11 mouse cellular contexts compared by ENCODE assay signal in the genomic region with DNA sequence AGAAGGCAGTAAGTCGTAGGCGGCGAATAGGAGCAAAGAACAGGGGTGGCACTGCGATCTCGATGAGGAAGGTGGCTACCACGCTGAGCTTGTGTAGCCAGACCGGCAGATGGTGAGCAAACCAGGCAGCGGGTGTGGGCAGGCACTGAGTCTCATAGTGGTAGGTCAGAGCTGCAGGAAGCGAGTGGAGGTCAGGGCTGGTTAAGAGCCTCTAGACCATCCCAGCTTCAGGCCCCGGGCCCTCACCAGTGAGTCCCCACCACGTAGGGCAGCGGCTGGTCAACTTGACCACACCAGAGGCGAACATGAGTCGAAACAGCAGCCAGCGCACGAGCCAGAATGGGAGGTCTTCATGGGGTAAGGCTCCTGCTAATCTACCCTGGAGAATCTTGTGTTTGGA. TPM values are rescaled to one million over a fixed set of nuclear protein-coding genes. Genes with fewer than 3 reads are reported as not detected.
DNase-seq lines count a peak whose midpoint lies in the region; ATAC-seq and TF ChIP-seq lines count a peak whose summit lies in the region.
"Had no signal": no experiment of that assay in that cellular context is flagged by ENCODE, and none has a peak within 500 bp of the region (broad histone marks: within the 10 kb centered on the region; RNA-seq: fewer than 3 reads in every experiment).

No protein-coding gene starts in this region.

- H3K4me2 ChIP-seq in hindbrain, embryonic 13.5 days, result 0 out of 2 replicates have a peak overlapping the region, but pooled peaks have one; percentile 61
- no peak overlapping the region; the same call in 1 of the 2 replicates for H3K4me2 ChIP-seq in hindbrain, embryonic 16.5 days (ENCODE audit: low read length)
- peak overlapping the region; percentile 76; the same call in 1 of the 2 replicates for H3K4me2 ChIP-seq in stomach, embryonic 15.5 days
- no peak overlapping the region for H3K4me2 ChIP-seq in stomach, postnatal 0 days (replicated peaks; ENCODE audit: low read depth)

- H3K4me3 ChIP-seq in hindbrain, embryonic 13.5 days, result 0 out of 2 replicates have a peak overlapping the region, but pooled peaks have one; percentile 67
- no peak overlapping the region for H3K4me3 ChIP-seq in hindbrain, embryonic 16.5 days (ENCODE audit: low read length)
- H3K4me3 ChIP-seq in stomach, embryonic 15.5 days (replicated peaks), result no peak overlapping the region
- no peak overlapping the region for H3K4me3 ChIP-seq in stomach, postnatal 0 days (ENCODE audit: low read depth, low read length)

- H3K27ac ChIP-seq in hindbrain, embryonic 13.5 days, result no peak overlapping the region
- H3K27ac ChIP-seq in hindbrain, embryonic 16.5 days (ENCODE audit: low read depth, low read length), result no peak overlapping the region
- H3K27ac ChIP-seq in stomach, embryonic 15.5 days, result no peak overlapping the region
- H3K27ac ChIP-seq in stomach, postnatal 0 days (replicated peaks), result no peak overlapping the region

- 0 out of 2 replicates have a peak overlapping the region, but pooled peaks have one; percentile 83 for H3K9ac ChIP-seq in hindbrain, embryonic 13.5 days
- no peak overlapping the region for H3K9ac ChIP-seq in hindbrain, embryonic 16.5 days (ENCODE audit: low read depth, low read length)
- no peak overlapping the region for H3K9ac ChIP-seq in stomach, embryonic 15.5 days
- no peak overlapping the region for H3K9ac ChIP-seq in stomach, postnatal 0 days (ENCODE audit: low read length)

- no peak for TF ChIP-seq CTCF in stomach, postnatal 0 days (IDR thresholded peaks at IDR 0.05; ENCODE audit: low read depth)

- H3K36me3 ChIP-seq in hindbrain, embryonic 13.5 days, result peaks cover 41% of the 10 kb centered on the region
- H3K36me3 ChIP-seq in hindbrain, embryonic 16.5 days (ENCODE audit: control insufficient read depth, insufficient read depth, low read length), result peaks cover 25% of the 10 kb centered on the region
- peaks cover 33% of the 10 kb centered on the region for H3K36me3 ChIP-seq in stomach, embryonic 15.5 days
- peaks cover 19% of the 10 kb centered on the region for H3K36me3 ChIP-seq in stomach, postnatal 0 days (ENCODE audit: control insufficient read depth, insufficient read depth, low read length)

- DNase-seq in cerebellum, adult 9-10 months, result peak; percentile 44
- DNase-seq in cerebellum, adult 8-10 months, result no peak
- no peak for DNase-seq in stomach, postnatal 0 days (ENCODE audit: low spot score)
- DNase-seq in right cerebral cortex, adult 18-20 months, result no peak
- DNase-seq: kidney, adult 18-20 months had no signal

- no peak for TF ChIP-seq EP300 in stomach, postnatal 0 days (optimal IDR thresholded peaks at IDR 0.05)

- ATAC-seq in hindbrain, embryonic 13.5 days (ENCODE audit: low FRiP score), result no peak
- no peak for ATAC-seq in hindbrain, embryonic 16.5 days
- no peak for ATAC-seq in stomach, embryonic 15.5 days (ENCODE audit: insufficient read depth, low FRiP score, low read depth)
- ATAC-seq in stomach, postnatal 0 days (ENCODE audit: low FRiP score, low TSS enrichment), result no peak
- no peak for ATAC-seq in granulocyte monocyte progenitor cell, adult 5-6 weeks (replicated peaks; ENCODE audit: poor library complexity, severe bottlenecking)

- no peaks in the 10 kb centered on the region for H3K9me3 ChIP-seq in hindbrain, embryonic 13.5 days
- H3K9me3 ChIP-seq in hindbrain, embryonic 16.5 days (ENCODE audit: control insufficient read depth, low read length), result no peaks in the 10 kb centered on the region
- no peaks in the 10 kb centered on the region for H3K9me3 ChIP-seq in stomach, embryonic 15.5 days
- H3K9me3 ChIP-seq in stomach, postnatal 0 days (ENCODE audit: control insufficient read depth, low read length), result no peaks in the 10 kb centered on the region

- H3K27me3 ChIP-seq in hindbrain, embryonic 13.5 days, result no peaks in the 10 kb centered on the region
- no peaks in the 10 kb centered on the region for H3K27me3 ChIP-seq in hindbrain, embryonic 16.5 days (replicated peaks; ENCODE audit: control insufficient read depth, insufficient read depth, low read length)
- H3K27me3 ChIP-seq in stomach, embryonic 15.5 days (replicated peaks), result no peaks in the 10 kb centered on the region
- no peaks in the 10 kb centered on the region for H3K27me3 ChIP-seq in stomach, postnatal 0 days (ENCODE audit: control insufficient read depth, insufficient read depth, low read length)

- H3K4me1 ChIP-seq in hindbrain, embryonic 13.5 days (replicated peaks), result peaks cover 38% of the 10 kb centered on the region
- H3K4me1 ChIP-seq in hindbrain, embryonic 16.5 days (ENCODE audit: control insufficient read depth, insufficient read depth, low read depth, low read length), result peaks cover 30% of the 10 kb centered on the region
- H3K4me1 ChIP-seq in stomach, embryonic 15.5 days, result peaks cover 24% of the 10 kb centered on the region
- peaks cover 2% of the 10 kb centered on the region; the same call in 1 of the 2 replicates for H3K4me1 ChIP-seq in stomach, postnatal 0 days (replicated peaks; ENCODE audit: control insufficient read depth, insufficient read depth)

- WGBS in hindbrain, embryonic 13.5 days, result 95% methylated on average over 16 of the region's 16 CpGs
- 94% methylated on average over 16 of the region's 16 CpGs for WGBS in hindbrain, embryonic 16.5 days
- WGBS in stomach, embryonic 15.5 days, result 95% methylated on average over 16 of the region's 16 CpGs
- WGBS in stomach, postnatal 0 days, result 94% methylated on average over 16 of the region's 16 CpGs

RNA-seq across cellular contexts. Expression of gene Lmf2, which starts 1.6 kb away (rescaled TPM):
- polyA plus RNA-seq in hindbrain, embryonic 13.5 days (2015; fragmentation: Nextera tagmentation; extraction: Ambion mirVana), result 32.2 and 32.6 TPM in 2 replicates
- 33.0 and 38.5 TPM in 2 replicates for polyA plus RNA-seq in hindbrain, embryonic 16.5 days (2015; fragmentation: Nextera tagmentation; extraction: Ambion mirVana)
- polyA plus RNA-seq in stomach, embryonic 15.5 days (2015; fragmentation: Nextera tagmentation; extraction: Ambion mirVana), result 57.3 and 62.3 TPM in 2 replicates
- polyA plus RNA-seq in stomach, postnatal 0 days (2015; fragmentation: Nextera tagmentation; extraction: Ambion mirVana), result 24.3 and 24.4 TPM in 2 replicates
- 15.4 and 22.3 TPM in 2 replicates for total RNA-seq in granulocyte monocyte progenitor cell, adult 5-6 weeks (2014; fragmentation: Nextera tagmentation)
- total RNA-seq in granulocyte monocyte progenitor cell, adult 5-6 weeks (2017), result 8.9 and 11.0 TPM in 2 replicates

RNA-seq across cellular contexts. Expression of gene Ncaph2, which starts 1.7 kb away (rescaled TPM):
- 104 TPM in 2 replicates for polyA plus RNA-seq in hindbrain, embryonic 13.5 days (2015; fragmentation: Nextera tagmentation; extraction: Ambion mirVana)
- polyA plus RNA-seq in hindbrain, embryonic 16.5 days (2015; fragmentation: Nextera tagmentation; extraction: Ambion mirVana), result 115 and 122 TPM in 2 replicates
- 127 and 141 TPM in 2 replicates for polyA plus RNA-seq in stomach, embryonic 15.5 days (2015; fragmentation: Nextera tagmentation; extraction: Ambion mirVana)
- polyA plus RNA-seq in stomach, postnatal 0 days (2015; fragmentation: Nextera tagmentation; extraction: Ambion mirVana), result 69.4 and 72.8 TPM in 2 replicates
- 87.4 and 136 TPM in 2 replicates for total RNA-seq in granulocyte monocyte progenitor cell, adult 5-6 weeks (2014; fragmentation: Nextera tagmentation)
- total RNA-seq in granulocyte monocyte progenitor cell, adult 5-6 weeks (2017), result 92.2 and 118 TPM in 2 replicates

RNA-seq across cellular contexts. Expression of gene Miox, which starts 19.6 kb away (rescaled TPM):
- not detected in 2 replicates for polyA plus RNA-seq in hindbrain, embryonic 13.5 days (2015; fragmentation: Nextera tagmentation; extraction: Ambion mirVana)
- not detected in 2 replicates for polyA plus RNA-seq in hindbrain, embryonic 16.5 days (2015; fragmentation: Nextera tagmentation; extraction: Ambion mirVana)
- polyA plus RNA-seq in stomach, embryonic 15.5 days (2015; fragmentation: Nextera tagmentation; extraction: Ambion mirVana), result 0.53 and 0.71 TPM in 2 replicates
- 0.17 TPM in 1 of 2 replicates, not detected in the other for polyA plus RNA-seq in stomach, postnatal 0 days (2015; fragmentation: Nextera tagmentation; extraction: Ambion mirVana)
- not detected in 2 replicates for total RNA-seq in granulocyte monocyte progenitor cell, adult 5-6 weeks (2014; fragmentation: Nextera tagmentation)
- total RNA-seq in granulocyte monocyte progenitor cell, adult 5-6 weeks (2017), result not detected in 2 replicates
- total RNA-seq: gastrocnemius, adult 8-10 months had no signal
- polyA plus RNA-seq: stomach, embryonic 14.5 days had no signal

RNA-seq across cellular contexts. Expression of gene Sco2, which starts 19.8 kb away (rescaled TPM):
- 10.9 and 11.3 TPM in 2 replicates for polyA plus RNA-seq in hindbrain, embryonic 13.5 days (2015; fragmentation: Nextera tagmentation; extraction: Ambion mirVana)
- 16.7 and 20.2 TPM in 2 replicates for polyA plus RNA-seq in hindbrain, embryonic 16.5 days (2015; fragmentation: Nextera tagmentation; extraction: Ambion mirVana)
- polyA plus RNA-seq in stomach, embryonic 15.5 days (2015; fragmentation: Nextera tagmentation; extraction: Ambion mirVana), result 6.7 and 7.3 TPM in 2 replicates
- 6.3 and 7.4 TPM in 2 replicates for polyA plus RNA-seq in stomach, postnatal 0 days (2015; fragmentation: Nextera tagmentation; extraction: Ambion mirVana)
- total RNA-seq in granulocyte monocyte progenitor cell, adult 5-6 weeks (2014; fragmentation: Nextera tagmentation), result 12.4 and 27.5 TPM in 2 replicates
- 22.7 and 31.5 TPM in 2 replicates for total RNA-seq in granulocyte monocyte progenitor cell, adult 5-6 weeks (2017)

RNA-seq across cellular contexts. Expression of gene Tymp, which starts 23.0 kb away (rescaled TPM):
- polyA plus RNA-seq in hindbrain, embryonic 13.5 days (2015; fragmentation: Nextera tagmentation; extraction: Ambion mirVana), result 2.2 and 2.4 TPM in 2 replicates
- 2.6 TPM in 2 replicates for polyA plus RNA-seq in hindbrain, embryonic 16.5 days (2015; fragmentation: Nextera tagmentation; extraction: Ambion mirVana)
- 1.3 and 1.5 TPM in 2 replicates for polyA plus RNA-seq in stomach, embryonic 15.5 days (2015; fragmentation: Nextera tagmentation; extraction: Ambion mirVana)
- 1.4 and 1.6 TPM in 2 replicates for polyA plus RNA-seq in stomach, postnatal 0 days (2015; fragmentation: Nextera tagmentation; extraction: Ambion mirVana)
- total RNA-seq in granulocyte monocyte progenitor cell, adult 5-6 weeks (2014; fragmentation: Nextera tagmentation), result not detected in 2 replicates
- 0.43 and 1.1 TPM in 2 replicates for total RNA-seq in granulocyte monocyte progenitor cell, adult 5-6 weeks (2017)

Comparison
In these comparisons a context has a peak if more than half of its experiments do, and no peak if none do; other contexts are left out.
1. H3K4me2 ChIP-seq: peak in hindbrain, embryonic 13.5 days (single experiment) and stomach, embryonic 15.5 days (single experiment); none in hindbrain, embryonic 16.5 days (single experiment) and stomach, postnatal 0 days (single experiment).